Mouse (Mus musculus) frontal cortex, postnatal 14 days (tissue): Measurements from ENCODE around the gene Spata13.

Source experiments
- DNase-seq, 2 experiments: peaks; one replicate each; pipeline ENCODE4 v3.0.0; 2022; ENCODE audit warnings: low spot score in 2 of 2

Gene Spata13

DNA sequence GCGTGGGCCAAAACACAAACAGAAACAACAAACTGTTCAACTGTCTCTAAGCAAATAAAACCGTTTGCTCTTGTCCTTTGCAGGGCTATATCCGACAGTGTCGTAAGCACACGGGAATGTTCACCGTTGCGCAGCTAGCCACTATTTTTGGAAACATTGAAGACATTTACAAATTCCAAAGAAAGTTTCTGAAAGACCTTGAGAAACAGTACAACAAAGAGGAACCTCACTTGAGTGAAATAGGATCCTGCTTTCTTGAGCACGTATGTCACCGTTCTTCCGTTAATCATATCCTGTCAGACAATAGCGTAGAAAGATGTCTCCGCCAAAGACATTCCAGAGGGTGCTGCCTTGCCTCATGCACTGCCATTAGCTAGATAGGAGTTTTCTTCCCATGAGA is 116.1 kb downstream of the Spata13 start:
- no peak for DNase-seq

DNA sequence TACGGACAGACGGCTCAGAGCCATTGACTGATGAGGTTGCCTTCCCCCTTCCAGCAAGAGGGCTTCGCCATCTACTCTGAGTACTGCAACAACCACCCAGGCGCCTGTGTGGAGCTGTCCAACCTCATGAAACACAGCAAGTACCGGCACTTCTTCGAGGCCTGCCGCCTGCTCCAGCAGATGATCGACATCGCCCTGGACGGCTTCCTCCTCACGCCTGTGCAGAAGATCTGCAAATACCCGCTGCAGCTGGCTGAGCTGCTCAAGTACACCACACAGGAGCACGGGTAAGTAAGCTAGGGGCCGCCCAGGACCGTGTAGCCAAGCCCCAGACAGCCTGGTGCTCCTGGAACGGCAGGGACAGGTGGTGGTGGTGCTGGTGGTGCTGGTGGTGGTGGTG is 117.8 kb downstream of the Spata13 start:
- no peak for DNase-seq

GRCm38 (mm10) chr14:60752892-60753800 is 119.3 kb downstream of the Spata13 start:
- DNase-seq, result no peak

GRCm38 (mm10) chr14:60753801-60754126 is 120.0 kb downstream of the Spata13 start:
- DNase-seq, result no peak

- DNase-seq, result no peak
Measured at GRCm38 (mm10) chr14:60754656-60755055, 120.9 kb downstream of the Spata13 start.

DNA sequence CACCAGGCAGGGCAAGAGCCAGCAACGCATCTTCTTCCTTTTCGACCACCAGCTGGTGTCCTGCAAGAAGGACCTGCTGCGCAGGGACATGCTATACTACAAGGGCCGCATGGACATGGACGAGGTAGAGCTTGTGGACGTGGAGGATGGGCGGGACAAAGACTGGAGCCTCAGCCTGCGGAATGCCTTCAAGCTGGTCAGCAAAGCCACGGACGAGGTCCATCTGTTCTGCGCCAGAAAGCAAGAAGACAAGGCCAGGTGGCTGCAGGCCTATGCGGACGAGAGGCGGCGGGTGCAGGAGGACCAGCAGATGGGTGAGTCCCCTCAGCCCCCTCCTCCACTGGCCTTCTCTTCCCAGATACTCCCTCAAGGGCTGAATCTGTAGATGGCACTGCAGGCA is 122.5 kb downstream of the Spata13 start:
- no peak for DNase-seq

DNA sequence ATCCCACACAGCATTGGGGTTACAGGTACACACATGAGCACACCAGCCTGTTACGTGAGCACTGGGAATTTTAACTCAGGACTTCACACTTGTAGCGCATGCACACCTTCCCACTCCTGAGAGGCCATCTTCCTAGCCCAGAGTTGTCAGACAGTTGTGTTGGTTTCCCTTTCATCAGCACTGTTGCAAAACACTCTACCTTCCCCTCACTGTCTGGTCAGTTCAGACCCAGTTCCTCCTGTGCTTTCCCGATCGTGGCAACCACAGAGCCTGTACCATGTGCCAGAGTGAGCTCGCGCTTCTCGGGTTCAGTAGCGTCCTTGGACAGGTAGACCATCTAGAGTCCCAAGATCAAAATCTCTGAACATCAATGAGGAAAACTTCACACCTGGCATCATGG is 123.5 kb downstream of the Spata13 start:
- DNase-seq, result no peak

DNA sequence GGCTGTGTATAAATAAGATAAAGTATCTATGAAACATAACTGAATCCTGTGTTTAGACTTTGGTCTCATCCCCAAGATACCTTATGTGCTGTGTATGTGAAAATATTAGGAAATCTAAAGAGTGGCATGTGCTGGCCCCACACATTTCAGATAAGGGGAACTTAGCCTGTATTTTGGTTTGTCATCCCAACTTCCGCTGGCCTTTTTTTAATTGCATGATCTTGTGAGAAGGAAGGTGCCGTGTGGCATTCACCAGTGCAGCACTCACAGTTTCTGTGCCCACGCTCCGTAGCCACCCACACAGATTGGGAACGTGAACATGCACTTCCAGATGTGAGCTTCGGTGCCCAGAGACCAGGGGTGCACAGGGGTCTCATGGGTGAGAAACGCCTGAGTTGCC is 123.9 kb downstream of the Spata13 start:
- DNase-seq, result no peak

DNA sequence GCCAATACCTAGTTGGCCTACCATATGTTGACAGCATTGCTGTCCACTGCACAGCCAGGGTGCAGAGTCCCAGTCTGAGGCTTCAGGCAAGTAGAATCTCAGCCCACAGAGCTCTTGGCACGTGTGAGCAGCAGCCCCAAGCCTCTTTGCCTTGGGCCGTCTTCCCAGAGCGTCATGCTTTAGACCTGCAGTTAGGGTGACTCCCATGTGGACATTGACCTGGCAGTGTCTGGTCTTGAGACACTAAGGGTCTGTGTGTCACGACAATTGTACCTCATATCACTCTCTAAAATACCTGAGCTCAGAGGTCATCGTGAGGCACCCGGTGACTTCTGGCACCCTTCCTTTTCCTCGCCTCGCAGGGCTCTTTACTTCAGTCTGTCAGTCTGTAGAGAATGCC is 125.3 kb downstream of the Spata13 start:
- no peak for DNase-seq

- no peak for DNase-seq
Measured at GRCm38 (mm10) chr14:60761801-60762200, 128.0 kb downstream of the Spata13 start.

DNA sequence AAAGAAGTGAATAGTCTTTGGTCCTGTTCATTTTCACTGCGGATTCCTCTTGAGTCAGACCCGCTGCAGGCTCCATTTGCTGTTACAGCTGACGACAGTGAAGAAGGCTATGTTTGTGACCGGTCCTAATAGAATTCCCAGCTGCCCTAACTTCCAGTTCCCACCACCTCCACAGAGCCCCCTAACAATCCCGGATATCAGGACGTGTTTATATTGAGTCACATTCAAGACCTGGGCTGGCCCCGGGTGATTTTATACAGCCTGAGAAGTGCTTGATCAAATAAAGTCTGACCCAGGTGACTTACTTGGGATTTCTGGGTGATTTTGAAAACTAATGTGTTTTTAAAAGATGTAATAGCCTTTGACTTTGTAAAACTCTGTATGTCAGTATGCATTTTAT is 129.0 kb downstream of the Spata13 start:
- no peak for DNase-seq

DNA sequence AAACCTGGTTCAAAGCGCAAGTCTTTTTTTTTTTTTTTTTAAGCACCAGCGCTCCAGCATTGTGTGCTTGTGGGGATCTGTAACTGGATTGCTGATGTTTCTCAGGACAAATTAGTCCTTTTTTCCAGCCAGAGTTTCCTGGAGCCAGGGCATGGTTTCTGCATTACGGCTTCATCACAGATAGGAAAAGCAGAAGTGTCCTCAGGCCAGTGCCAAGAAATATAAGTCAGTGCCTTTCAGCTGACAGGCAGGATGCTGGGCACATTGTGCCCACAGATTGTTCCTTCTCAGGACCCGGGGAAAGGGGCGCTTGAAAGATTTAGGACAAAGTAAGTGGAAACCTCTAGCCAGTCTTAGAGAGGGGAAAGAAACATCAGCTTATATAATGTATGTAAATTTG is 129.9 kb downstream of the Spata13 start:
- no peak for DNase-seq

DNA sequence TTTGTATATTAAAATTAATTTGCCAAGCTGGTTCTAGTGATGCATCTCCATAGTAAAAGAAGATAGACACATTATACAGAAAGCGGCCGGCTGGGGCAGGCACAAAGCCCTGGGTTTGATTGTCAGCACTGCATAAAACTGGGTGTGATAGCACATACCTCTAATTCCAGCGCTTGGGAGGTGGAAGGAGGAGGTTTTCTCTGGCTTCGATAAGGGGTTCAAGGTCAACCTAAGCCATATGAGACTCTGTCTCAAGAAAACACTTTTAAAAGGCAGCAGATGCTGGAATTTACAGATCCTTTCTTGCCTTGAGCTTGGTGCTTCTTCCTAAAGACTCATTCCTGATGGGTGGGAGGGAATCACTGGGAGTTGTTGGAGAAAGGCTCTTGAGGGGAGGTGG is 130.7 kb downstream of the Spata13 start:
- no peak for DNase-seq

DNA sequence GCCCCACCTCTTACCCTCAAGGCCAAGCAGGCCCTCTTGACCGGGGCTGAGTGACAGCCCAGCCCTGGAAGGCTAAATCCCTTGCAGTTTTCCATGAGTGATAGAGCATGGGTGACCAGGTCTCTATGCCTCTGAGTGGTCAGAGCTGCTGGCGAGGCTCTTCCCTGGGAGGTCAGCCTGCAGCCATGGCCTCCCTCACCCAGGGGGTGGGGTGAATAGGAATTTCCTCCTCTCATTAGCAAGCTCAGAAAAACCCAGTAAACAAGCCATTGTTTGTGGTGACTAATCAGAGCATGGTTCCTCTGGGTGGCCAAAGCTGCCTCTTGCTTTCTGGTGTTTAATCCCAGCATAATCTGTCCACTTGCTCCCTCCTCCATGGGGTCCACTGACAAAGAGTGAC is 131.2 kb downstream of the Spata13 start:
- DNase-seq, result no peak

GRCm38 (mm10) chr14:60767884-60768283 is 134.1 kb downstream of the Spata13 start, which contains the start of gene C1qtnf9:
TSS of gene C1qtnf9 (plus strand) at chr14:60768134.
- no peak for DNase-seq

DNA sequence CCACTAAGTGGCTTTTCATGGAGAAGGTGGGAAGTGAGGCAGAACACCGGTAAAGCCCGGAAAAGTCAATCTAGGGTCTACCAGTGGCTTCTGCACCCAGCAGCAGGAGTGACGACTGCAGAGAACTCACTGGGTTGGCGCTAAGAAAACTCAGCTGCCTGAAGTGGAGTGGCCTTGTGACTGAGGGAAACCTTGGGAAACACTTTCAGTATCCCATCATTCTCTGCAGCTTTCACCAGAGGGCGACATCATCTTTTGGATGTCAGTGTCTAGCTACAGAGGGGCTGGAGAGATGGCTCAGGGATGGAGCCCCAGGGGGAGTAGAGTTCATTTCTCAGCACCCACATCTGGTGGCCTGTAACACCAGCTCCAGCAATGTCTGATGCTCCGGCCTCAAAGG is 135.5 kb downstream of the Spata13 start:
- DNase-seq, result no peak

DNA sequence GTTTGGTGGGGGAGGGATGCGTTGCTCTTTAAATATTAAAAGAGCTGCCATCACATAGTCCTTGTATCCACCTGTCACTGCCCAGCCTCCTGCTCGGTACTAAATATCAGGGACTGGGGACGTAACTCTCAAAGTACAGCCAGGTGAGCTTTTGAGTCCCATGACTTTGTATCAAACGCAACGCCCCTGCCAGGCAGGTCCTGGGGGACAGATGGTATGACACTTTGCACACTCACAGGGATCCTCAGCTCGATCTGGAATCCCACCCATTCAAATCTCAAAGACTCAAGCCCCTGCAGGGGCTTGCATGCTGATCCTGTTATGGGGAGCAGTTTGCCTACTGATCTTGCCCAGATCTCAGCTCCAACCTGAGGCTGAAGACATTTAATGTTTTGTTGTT is 136.8 kb downstream of the Spata13 start:
- DNase-seq, result no peak

GRCm38 (mm10) chr14:60771057-60771456 is 137.3 kb downstream of the Spata13 start:
- DNase-seq, result peak; percentile 55 to 70

DNA sequence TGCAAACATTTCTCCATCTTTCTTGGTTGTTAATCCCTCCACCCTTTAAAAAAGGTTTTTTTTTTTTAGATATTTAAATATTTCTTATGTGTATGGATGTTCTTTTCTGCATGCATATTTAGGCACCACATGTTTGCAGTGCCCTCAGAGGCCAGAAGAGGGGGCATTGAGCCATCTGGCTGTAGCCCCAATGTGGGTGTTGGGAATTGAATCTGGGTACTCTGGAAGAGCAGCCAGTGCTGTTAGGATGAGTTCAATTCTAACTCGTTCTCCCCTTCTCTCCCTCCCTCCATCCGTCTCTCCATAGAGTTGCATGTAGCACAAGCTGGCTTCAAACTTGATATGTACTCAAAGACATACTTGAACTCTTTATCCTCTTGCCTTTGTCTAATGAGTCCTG is 139.7 kb downstream of the Spata13 start:
- DNase-seq, result no peak

DNA sequence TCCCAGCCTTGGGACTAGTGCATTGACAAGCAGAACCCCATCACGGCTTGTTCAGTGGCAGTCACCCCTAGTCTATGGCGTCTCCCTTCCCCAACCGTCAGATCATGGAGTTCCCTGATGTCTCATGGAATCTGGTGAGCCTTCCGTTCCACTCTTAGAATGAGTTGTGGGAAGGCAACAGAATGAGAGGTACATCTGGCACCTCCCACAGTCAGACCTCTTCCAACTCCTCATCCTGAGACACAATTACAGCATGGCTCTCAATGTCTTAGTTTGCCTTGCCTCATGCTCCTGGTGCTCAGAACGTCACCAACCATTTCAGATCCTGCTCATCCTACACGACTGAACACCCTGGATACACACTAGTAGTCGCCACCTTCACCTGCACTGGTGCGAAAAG is 142.7 kb downstream of the Spata13 start:
- no peak for DNase-seq

GRCm38 (mm10) chr14:60777485-60777919 is 143.7 kb downstream of the Spata13 start:
- no peak for DNase-seq

- DNase-seq, result no peak
Measured at GRCm38 (mm10) chr14:60779198-60779597, 145.4 kb downstream of the Spata13 start.

GRCm38 (mm10) chr14:60782121-60782656 is 148.4 kb downstream of the Spata13 start:
- no peak for DNase-seq

- no peak for DNase-seq
Measured at GRCm38 (mm10) chr14:60783196-60783595, 149.4 kb downstream of the Spata13 start.
